Mouse (Mus musculus) thymus, adult 18-20 months (tissue): ENCODE results near the gene Selenok.
A peak's percentile ranks its signal among the peaks of the same experiment; 100 is the strongest.

ENCODE experiments used
- DNase-seq, 2 experiments: peaks; one replicate each; pipeline ENCODE4 v3.0.0; 2022; ENCODE audit warnings: mixed read lengths in 2 of 2

Selenok gene

GRCm38 (mm10) chr14:29996000-29996751 is 28.1 kb downstream of the Selenok start:
- DNase-seq: no peak

GRCm38 (mm10) chr14:29997345-29997744 is 29.2 kb downstream of the Selenok start:
- DNase-seq: no peak

GRCm38 (mm10) chr14:29998747-29999474 is 30.8 kb downstream of the Selenok start:
- DNase-seq: no peak

DNA sequence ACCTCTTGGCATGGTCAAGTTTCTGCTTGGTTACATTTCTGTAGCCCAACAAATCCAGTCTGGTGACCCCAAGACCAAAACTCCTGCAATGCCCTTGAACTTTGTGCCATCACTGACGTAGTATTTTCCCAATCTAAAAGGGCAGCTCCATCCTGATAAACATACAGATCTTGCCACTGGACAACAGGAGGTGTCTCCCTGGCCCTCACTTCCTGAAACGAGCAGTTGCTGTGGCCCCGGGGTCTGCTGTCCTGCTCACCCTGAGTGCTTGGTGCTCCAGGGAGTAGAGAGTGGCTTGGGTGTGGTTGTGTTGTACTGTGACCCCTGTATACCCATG is 31.3 kb downstream of the Selenok start:
- no peak for DNase-seq

DNA sequence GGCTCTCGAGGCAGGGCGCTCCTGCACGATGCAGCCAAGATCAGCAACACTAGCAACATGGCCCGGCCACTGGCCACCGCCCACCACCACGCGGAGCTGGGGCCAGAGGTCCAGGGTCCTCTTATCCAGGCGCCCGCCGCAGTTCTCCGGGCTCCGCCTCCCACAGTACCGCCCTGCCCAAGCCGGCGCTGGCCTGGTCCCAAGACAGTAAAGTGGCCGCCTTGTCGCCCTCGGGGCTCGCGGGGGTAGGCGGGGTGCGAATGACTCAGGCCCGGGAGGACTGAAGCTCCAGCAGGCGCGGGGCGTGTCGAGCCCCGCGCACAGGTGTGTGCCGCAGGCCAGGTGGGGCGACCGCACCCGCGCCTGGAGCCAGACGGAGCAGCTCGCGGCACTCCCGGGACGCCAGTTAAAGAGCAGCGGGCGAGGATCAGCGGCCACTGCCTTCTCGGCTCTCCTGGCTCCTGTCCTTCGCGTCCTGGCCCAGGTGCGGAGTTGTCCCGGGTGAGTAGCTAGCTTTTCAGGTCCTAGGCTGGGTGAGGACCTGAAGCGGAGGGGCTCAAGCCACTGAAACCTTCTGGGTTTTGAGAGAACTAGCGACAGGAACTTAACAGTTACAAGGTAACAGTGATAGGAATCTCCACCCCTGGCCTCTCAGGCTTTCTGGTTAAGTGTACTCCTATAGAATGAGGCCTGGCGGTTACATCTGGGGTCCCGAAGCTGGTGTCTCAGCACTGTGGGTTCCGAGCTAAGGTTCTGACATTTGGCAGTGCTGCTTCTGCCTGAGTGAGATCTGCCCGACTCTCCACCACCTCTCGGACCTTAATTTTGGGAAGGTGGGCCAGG is 40.8 kb downstream of the Selenok start, which contains the start of the genes Il17rb and Chdh:
Gene Il17rb, minus strand, starts transcription at position 164 of the 843 bp plus-strand sequence.
Gene Chdh, plus strand, starts transcription at position 291 of the 843 bp plus-strand sequence.
- DNase-seq: peak; percentile 37 to 44

DNA sequence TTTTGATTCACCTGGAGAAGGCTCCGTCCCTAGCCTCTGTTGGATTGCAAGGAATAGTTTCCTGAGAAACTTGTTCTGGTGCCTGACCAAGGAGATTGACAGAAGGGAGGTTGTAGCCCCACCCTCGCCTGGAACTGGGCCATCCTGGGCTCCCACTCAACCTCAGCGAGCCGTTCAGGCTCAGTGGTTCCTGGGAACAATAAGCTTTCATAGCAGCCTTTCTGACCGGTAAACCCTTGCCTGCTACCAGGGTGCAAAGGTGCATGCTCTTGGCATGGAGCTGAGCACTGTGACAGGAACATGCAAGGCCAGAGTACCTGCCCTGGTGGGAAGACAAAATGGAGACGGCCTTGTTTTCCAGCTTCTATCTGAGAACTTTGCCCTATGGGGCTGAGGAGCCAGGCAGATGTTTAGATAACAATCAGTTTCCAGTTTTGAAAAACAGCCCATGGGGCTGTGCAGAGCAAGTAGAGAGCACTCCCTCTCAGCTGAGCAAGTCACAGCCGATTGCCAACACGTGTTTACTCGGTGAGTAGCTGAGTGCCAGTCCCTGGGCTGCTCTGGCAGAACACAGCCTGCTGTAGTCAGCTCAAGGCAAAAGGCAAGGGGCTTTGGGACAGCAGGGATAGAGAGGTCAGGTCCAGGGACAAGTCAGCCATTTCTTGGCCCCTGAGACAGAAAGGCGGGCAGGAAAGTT is 41.9 kb downstream of the Selenok start:
- peak; percentile 41 to 54 for DNase-seq

GRCm38 (mm10) chr14:30011886-30012560 is 43.9 kb downstream of the Selenok start:
- no peak for DNase-seq

DNA sequence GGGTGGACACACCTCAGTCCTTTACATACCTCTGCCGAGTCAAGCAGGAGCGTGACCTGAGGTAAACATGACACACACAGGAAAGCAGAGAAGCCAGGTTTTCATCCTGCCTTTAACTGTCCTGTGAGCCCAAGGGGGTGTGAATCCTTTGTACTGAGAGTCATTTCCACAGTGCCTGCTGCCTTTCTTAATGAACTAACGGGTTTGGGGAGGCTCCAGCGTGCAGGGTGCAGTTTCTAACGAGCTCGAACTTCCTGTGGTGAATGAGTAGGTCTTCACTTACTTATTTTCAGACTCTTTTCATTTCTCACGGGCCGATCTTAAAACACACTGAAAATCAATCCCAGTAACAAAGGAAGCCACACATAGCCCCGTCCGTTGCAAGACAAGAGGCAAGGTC is 46.4 kb downstream of the Selenok start:
- DNase-seq: peak in 1 of 2 experiments; percentile 27

GRCm38 (mm10) chr14:30015008-30015407 is 46.9 kb downstream of the Selenok start:
- no peak for DNase-seq

GRCm38 (mm10) chr14:30016666-30017065 is 48.6 kb downstream of the Selenok start:
- DNase-seq: no peak

DNA sequence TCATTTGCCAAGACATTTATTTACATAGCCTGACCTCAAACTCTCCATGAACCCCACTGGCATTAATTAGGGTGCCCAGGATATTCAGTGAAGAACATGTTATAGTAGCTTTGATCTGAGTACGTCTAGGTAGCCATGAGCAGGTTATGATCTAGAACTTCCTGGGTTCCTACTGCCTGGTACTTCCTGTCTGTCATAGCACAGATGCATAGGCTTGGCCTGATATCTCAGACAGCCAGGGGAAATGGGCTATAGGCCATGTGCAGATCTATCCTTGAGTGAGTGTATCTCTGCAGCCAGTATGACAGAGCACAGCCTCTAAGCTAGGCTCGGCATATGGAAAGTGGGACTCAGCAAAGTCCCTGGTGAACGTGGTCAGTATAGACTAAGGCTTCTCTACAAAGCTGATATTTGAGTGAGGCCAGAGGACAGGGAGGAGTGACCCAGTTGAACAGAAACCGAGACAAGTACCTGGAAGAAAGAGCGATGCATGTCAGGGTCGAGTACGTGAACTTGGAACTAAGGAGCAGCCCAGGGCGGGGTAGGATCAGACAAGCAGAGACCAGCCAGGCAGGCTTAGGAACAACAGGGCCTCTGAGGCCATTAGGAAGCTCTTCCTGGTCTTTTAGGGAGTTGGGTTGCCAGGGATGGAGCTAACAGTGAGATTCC is 49.8 kb downstream of the Selenok start:
- no peak for DNase-seq

GRCm38 (mm10) chr14:30018463-30018801 is 50.3 kb downstream of the Selenok start:
- DNase-seq: no peak

DNA sequence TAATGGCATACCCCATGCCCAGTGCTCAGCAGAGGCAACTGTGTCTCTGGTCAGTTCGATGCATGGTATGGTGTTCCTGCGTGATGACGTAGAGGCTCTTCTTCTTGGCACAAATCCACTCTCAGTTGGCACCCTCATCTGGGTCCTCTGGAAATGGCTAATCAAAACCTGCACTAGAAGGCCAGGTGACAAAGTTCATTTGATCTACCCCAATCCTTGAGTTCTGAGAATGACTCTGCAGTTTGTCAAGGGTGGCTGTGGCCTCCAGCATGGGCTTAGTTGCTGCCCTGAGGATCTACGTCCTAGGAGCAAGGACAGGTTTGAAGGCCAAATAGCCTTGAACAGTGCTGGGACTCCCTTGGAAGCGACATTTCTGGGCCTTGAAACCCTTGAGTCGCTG is 50.7 kb downstream of the Selenok start:
- no peak for DNase-seq

- DNase-seq: no peak
Observed at GRCm38 (mm10) chr14:30019375-30019774, 51.3 kb downstream of the Selenok start.

GRCm38 (mm10) chr14:30019792-30020575 is 51.9 kb downstream of the Selenok start:
- DNase-seq: no peak

GRCm38 (mm10) chr14:30022471-30022870 is 54.4 kb downstream of the Selenok start:
- peak in 1 of 2 experiments; percentile 35 for DNase-seq

- no peak for DNase-seq
Observed at GRCm38 (mm10) chr14:30024387-30024786, 56.3 kb downstream of the Selenok start.
